Mouse (Mus musculus): ENCODE results near the gene Zc3h10.
"Not testable (repeated sequence)": the region's sequence is repeated elsewhere in the genome, so short reads cannot be mapped to it uniquely, and the experiment has no call there.

Zc3h10 gene

DNA sequence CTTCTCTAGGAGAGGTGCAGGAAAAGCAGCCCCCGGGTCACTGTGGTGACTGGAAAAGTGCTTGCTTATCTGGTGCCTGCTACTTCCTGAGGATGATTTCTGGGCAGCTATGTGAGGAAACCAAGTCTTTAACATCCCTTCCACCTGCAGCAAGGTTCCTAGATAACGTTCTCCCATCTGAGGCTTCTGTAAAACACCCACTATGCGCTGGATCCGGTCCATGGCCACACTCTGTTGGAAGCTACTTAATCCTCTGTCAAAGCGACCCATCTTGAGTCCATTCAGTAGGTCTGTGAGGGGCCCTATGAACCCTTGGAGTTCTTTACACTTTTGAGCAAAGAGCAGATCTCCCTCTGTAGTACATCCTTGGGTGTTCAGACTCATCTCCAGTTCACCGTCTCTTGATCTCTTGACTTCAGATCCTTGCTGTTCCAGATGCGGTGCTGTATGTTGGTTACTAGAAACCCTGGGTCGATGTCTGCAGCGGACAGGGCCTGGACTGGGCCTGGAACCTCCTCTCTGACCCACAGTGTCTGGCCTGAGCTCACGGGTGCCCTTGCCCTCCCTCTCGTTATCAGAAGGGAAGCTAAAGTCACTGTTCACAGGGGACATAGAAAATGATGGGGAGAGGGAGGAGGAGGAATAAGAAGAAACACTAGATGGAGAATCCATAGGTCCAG is 2.7 kb upstream of the Zc3h10 start:
- not testable (repeated sequence) for DNase-seq (ENCODE audit: low spot score)

DNA sequence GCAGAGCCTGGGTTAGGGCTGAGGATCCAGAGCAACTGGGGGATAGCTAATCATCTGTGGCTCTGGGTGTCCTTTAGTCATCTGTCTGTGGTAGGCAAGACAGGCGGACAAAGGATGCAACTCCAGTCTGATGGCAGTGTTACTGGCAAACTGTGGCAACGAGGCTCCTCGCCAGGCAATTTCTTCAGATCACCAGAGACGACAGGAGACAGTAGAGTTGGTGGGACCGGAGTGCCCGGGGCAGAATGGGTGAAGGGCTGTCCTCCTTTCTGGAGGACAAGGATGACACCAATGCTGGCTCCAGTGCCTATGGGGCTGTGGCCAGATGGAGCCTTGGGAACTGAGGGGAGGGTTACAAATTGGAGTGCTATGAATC is 2.1 kb upstream of the Zc3h10 start:
- DNase-seq (ENCODE audit: low spot score), result not testable (repeated sequence)

DNA sequence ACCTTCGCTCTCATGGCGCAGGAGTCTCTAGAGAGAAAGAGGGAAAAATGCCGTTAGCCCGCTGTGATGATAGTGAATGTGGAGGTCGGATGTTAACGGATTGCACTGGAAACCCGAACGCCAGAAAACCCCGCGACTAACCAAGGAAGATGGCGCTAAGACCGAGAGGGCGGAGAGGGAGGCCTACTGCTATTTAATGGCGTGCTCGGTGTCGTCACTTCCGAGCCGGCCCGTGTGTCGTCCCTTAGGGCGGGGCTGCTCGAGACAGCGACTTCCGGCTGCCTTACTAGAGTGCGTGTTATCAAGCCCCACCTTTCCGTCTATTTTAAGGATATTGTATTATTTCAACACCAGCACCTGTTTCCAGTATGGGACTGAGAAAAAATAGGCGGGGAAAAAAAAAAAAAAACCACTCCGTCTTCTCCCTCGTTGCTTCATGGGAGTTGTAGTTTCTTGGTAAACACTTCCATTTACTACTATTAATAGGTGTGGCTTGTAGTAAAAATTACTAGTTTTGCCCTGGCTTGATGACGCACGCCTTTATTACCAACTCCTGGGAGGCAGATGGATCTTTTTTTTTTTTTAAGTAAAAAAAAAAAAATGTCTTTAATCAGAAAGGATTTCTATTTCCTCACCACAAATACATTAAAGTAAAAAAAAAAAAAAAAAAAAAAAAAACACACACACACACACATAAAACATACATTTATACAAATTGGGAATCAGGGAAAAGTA is 1.5 kb upstream of the Zc3h10 start, which contains the start of gene Rpl41:
Gene Rpl41, minus strand, starts transcription at position 359 of the 735 bp plus-strand sequence.
- peak; percentile 87 for DNase-seq (ENCODE audit: low spot score)

DNA sequence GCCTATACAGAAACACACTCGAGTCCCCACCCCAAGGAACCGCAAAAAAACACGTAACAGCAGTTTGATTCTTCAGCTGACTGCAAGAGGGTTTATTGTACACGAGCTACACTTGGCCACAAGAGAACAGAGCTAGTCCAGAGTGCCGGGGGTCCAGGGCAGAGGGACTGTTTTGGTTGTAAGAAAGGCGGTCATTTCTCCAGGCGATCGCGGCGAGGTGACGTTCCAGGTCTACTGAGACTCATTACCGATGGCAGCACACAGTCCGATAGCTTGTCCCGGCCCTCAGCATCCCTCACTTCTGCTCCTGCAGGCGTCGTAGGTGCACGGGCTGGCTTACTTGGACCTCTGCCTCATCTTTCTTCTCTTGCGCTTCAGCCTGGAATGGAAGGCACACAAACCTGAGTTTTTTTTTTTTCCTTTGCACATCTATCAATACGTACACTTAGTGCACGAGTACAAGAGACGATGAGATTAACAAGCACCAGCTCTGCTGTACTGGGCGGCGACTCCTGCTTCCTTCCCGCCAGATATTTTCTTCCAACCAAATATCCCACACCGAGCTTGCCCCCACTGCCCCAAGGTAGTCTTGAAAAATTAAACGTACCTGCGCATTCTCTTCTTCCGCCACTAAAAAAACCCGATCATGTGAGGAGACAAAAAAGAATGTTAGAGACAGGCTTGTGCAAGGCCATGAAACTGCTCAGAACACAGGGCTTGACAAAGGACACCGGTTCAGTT is 647 bp upstream of the Zc3h10 start:
- not testable (repeated sequence) for DNase-seq (ENCODE audit: low spot score)

DNA sequence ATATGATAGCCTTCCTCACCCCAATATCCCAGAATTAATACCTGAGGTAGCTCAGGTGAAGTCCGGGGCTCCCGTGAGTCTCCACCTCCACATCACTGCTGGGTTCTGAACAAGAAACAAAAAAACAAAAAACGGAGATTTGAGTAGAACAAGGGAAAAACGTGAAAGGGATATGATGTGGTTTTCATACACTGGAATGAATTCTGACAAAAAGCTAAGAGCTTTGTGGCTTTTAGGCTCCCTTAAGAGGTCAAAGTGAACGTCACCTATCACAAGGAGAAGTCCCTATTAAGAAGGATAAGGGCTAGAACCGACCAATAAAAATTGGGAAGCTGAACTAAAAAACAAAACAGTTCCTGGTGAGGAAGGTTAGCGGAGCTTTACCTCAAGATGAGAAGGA is 787 bp downstream of the Zc3h10 start:
- DNase-seq (ENCODE audit: low spot score), result no peak

DNA sequence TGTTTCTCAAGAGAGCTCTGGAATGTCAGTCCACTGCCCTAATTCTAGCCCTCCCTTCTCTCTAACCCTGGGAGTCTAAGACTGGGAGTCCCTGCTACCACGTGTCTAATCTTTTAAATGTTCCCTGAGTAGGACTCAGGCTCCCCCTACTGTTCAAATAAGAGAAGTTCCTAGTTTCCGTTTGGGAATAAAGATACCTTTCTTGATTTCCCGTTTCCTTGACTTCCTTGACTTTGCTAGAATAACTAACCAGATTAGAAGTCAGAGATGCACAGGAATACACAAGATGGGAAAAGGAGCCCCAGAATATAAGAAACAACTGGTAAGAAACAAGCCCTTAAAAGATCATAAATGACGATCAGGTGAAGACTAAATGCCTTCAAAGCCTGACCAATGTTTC is 1.2 kb downstream of the Zc3h10 start:
- no peak for DNase-seq (ENCODE audit: low spot score)

DNA sequence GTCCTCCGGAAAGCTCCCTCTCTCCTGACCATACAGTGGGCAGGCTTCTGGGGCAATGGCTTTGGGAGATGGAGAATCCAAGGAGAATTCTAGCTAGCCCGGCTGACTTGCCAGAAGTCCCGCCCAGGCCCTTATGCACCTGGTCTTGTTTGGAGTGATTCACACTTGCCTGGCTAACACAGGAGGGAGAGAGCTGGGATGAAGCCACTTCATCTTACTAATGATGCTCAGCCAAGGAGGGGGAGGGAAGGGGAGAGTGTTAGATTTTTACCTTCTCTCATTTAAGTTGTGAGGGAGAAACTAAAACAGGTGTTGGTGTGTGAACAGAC is 2.0 kb downstream of the Zc3h10 start:
- no peak for DNase-seq (ENCODE audit: low spot score)

DNA sequence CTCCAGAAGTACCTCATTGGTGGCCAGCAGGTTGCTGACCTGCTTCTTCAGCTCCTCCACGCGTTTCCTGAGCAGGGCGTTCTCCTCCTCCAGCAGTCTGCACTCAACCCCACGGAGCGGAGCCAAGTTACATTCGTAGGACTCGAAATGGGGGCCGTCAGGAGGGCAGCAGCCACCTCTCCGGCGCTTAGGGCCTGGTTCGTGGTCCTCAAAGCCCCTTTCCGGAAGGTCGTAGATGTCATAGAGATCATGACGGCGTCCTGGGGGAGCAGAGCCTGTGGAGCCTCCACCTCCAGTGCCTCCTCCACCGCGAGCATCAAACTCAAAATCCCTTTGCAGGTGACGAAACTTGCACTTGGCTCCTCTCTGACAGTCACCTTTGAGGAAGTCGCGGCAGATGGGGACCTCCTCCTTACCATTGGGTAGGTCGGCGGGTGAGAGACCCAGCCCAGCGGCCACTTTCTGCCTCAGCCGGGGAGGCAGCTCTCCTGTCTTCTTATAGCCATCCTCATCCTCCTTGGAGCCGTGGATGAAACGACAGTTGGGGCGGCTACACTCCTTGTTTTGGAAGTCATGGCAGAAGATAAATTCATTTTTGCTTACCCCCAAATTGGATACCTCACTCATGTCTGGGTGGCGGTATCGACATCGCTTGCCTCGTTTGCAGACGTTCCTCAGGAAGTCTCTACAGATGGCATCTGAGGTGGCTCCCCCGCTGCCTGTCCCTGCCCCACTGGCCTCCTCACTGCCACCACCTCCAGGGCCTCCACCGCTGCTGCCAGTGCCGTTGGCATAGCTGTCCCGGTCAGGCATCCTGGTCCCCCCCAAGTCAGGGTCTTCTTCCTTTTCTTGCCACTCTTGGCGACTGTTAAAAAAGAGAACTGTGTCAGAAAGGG is 2.7 kb downstream of the Zc3h10 start:
- no peak for DNase-seq (ENCODE audit: low spot score)

DNA sequence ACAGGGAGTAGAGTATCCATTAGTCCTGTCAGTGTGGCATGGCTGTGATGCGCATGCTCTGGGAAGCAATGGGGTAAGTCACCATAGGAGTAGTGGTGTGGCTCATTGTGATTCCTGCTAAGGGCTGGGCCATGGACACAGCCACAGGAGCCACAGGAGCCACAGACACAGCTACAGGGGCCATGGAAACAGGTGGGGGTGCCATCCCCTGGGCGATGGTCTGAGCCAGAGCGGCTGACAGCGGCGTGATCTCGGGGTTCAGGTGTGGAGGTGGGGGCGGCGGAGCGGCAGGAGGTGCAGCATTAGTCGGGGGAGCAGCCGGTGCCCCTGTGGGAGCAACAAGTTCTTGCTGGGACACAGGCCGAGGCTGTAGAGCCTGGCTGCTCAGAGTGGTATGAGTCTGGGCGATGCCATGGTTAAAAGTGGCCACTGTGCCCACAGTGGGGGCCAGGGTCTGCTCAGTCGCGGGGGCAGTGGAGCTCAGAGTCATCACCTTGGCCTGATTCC is 3.4 kb downstream of the Zc3h10 start:
- DNase-seq (ENCODE audit: low spot score), result no peak

DNA sequence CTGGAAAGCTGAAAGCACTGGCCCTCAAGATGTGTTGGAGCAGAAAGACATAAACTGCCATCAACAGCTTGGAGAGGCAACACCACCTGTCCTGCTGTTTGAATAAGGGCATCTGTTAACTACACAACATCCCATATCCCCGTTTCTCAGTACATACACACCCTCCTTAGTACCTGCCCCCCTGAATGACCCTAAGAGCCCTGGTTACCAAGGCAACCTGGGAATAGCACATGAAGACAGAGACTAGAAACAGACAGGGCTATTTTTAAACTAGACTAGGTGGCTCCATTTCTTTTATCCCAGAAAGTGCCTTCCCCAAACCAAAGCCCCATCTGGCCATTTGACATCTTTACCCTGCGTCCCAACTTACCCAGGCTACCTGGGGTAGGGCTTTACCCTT is 4.5 kb downstream of the Zc3h10 start:
- DNase-seq (ENCODE audit: low spot score), result no peak

DNA sequence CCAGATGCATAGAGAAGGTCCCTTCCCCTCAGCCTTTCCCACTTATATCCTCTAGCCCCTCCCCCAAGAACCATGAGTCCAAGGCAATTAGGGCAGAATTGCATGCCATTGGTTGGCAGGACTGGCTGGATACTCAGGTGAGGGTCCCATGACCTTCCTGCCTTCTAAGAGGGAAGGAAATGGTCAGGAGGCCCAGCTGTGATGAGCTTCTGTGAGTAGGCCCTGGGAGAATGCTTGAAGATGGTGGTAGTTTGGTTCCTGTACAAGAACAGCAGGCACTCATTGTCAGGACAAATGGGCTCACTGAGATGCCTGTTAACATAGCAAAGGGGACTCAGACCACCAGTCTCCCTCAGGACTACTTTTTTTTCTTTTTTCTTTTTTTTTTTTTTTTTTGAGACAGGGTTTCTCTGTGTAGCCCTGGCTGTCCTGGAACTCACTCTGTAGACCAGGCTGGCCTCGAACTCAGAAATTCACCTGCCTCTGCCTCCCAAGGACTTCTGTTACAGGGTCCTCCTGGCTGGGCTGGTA is 9.2 kb downstream of the Zc3h10 start:
- DNase-seq (ENCODE audit: low spot score), result no peak

DNA sequence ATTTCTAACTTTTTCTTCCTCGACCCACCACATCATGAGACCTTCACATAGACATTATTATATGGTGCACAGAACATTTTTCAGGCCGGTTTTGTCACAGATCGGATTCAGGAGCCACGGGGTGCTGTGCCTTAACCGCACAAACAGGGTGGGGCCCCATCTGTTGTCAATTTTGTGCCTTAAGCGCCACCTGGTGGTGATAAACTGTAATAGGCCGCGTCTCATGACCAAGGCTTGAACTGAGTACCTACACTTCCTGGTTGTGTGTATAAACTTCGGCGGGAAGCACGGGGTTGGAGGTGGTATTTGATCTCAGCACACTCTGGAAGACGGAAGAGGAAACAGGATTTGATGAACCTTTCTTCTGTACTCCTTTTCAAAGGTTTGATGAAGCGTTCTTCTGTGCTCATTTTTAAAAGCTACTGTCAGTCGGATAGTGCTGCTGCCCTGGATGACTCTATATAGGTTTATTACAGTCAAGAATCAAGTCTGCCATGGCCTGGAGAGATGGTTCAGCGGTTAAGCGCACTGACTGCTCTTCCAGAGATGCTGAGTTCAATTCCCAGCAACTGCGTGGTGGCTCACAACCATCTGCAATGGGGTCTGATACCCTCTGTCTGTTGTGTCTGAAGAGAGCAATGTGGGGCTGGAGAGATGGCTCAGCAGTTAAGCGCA is 11.2 kb downstream of the Zc3h10 start:
- DNase-seq (ENCODE audit: low spot score), result peak; percentile 85

DNA sequence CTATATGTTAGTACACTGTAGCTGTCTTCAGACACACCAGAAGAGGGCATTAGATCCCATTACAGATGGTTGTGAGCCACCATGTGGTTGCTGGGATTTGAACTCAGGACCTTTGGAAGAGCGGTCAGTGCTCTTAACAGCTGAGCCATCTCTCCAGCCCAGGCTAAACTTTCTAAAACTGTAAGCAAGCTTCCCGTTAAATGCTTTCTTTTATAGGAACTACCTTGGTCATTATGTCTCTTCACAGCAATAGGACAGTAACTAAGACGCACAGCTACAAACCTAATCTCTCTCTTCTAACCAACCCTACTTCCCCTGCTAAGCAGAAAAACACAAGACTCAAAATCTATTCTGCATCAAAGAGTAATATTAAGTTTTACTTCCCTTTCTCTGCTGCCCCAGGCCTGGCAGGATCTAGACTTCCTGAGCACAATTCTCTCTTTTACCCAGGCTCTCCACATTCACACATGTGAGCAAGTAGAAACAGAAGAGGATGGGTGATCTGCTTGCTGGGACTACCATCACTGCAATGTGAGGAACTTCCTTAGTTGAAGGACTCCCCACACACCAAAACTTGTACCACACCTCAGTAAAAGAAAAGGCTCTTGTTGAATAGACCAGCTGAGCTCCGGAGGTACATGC is 11.8 kb downstream of the Zc3h10 start:
- DNase-seq (ENCODE audit: low spot score), result no peak

DNA sequence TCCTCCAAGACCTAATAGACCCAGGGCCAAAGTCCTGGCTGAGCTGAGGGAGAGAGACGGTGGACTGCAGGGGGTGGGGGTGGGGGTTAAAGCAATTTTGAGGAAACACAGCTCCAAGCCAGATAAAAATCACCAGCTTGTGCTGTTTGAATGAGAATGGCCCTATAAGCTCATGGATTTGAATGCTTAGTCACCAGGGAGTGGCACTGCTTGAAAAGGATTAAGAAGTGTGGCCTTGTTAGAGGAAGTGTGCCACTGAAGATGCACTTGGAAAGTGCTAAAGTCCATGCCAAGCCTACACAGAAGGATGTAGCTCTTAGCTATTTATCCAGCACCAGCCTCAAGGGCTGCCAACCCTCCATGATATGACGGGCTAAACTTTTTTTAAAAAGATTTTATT is 12.4 kb downstream of the Zc3h10 start:
- no peak for DNase-seq (ENCODE audit: low spot score)

DNA sequence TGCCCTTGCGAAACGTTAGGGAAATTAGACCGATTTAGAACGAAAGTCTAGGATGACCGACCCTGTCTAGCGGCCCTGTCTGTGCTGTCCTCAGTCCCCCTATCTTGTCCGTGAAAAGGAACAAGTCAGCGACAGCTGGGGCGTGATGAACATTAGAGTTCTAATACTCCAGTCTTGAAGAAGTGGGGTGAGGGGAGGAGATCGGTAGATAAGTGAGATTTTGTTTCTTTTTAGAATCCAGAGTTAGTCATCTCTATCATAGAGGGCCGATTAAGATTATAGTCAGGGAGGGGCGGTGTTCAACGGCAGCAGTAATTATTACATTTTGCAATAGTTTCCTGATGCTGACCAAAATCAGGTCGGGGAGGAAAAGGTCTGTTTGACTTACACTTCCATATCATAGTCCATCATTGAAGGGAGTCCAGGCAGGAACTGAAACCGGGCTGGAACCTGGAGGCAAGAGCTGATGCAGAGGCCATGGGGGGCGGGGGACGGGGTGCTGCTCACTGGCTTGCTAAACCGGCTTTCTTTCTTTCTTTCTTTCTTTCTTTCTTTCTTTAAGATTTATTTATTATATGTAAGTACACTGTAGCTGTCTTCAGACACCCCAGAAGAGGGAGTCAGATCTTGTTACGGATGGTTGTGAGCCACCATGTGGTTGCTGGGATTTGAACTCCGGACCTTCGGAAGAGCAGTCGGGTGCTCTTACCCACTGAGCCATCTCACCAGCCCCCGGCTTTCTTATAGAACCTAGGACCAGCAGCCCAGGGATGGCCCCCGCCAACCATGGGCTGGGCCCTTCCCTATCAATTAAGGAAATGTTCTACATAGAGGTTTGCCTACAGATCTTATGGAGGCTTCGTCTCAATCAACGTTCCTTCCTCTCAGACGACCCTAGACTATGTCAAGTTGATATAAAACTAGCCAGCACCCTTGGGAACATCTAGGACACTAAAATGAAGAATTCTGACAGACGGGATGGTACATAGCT is 20.9 kb downstream of the Zc3h10 start:
- no peak for DNase-seq (ENCODE audit: low spot score)

DNA sequence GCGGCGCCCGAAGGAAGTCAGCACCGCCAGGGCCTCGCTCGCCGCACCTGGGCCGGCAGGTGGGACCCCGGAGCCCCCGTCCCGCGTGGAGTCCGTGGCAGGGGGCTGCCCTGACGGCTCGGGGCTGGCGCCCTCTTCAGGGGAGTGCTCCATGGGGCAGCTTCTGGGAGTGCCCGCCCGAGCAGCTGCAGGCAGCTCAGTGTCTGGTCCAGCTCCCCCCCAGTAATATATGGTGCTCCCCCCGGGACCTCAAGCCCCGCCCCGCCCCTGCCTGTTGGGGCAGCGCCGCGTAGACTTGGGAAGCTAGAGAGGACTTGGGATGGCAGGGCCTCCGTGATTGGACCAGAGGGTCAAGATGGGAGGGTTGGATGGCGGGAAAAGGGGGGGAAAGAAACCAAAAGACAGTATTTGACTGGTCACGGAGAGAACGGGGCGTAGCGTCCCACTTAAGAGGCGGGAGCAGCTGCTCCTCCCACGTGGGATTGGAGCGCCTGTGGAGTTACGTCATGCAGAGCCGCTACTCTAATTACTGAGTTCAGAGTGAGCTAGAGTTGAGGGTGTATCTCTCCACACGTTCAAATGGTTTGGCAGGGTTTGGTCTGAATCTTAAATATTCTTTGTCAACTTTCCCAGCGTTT is 21.8 kb downstream of the Zc3h10 start, which contains the start of gene Esyt1:
Gene Esyt1, minus strand, starts transcription at position 201 of the 638 bp plus-strand sequence.
- peak; percentile 88 for DNase-seq (ENCODE audit: low spot score)

DNA sequence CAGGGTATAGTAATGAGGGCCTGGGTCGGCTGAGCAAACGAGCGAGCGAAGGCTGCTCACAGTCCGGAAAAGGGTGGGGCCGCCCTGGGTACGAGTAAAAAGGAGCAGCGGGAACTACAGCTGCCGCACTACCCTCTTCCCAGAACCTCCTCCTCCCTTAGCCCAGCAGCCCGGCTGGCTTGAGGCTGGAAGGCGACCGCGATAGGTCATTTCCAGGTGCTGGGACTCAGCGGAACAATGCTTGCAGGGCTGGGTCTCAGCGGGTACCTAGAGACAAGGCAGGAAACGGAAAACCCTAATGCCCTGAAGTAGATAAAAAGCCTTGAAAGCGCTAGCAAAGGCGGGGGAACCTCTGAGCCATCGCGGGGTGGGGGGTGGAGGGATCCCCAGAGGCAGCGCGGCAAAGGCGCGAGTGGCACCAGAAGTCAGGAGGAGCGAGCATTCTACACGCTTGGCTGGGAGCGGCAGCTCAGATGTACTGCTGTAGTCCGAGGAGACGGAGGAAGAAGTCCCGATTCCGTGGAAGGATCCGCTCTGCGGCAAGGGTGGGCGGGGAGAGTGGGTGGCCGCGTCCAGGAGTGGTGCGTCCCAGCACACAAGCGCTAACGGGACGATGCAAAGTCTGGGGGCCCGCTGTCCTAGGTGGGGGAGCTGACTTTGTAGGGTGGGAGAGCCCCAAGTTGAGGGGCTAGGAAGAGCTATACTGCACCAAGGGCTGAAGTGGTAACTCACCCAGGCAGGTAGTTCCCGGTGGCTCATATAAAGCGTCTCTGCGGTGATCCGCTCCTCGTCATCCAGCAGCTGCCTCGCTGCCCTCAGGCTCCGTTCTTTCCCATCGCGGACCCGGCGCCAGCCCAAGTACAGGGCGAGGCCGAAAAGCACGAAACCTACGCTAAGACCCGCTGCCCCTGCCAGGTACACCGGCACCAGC is 22.6 kb downstream of the Zc3h10 start:
- peak; percentile 64 for DNase-seq (ENCODE audit: low spot score)

Measured in spleen, adult 12 weeks (tissue).